Mouse (Mus musculus): Measurements from ENCODE around the gene Tshz2.

Tshz2 gene

DNA sequence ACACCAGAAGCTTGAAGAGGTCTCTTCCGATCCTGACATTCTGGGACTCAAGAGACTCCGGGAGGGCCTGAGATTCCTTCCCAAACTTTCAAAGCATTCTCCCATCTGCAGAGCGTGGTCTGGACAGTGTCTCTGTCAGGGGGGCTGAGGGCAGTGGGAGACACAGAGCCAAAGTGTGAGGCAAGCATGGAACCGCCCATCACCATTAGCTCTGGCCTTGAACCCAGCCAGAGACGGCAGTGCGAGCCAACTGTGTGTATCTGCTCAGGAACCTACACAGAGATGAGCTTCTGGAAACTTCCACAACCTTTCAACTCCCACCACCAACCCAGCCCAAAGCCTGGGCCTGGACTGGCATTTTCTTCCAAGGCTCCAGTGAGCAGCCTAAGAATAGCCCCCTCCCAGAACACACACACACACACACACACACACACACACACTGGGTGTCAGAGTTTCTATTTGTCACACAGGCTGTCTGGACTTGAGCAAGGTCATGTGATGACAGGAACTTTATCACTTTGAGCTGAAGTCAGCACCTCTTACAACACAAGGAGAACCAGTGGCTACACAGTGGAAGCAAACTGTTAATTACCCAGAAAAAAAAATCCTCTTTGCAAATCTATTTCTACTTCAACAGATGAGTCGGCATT, 67.2 kb downstream of the Tshz2 start:
- DNase-seq (ENCODE audit: low read depth, low spot score): no peak

DNA sequence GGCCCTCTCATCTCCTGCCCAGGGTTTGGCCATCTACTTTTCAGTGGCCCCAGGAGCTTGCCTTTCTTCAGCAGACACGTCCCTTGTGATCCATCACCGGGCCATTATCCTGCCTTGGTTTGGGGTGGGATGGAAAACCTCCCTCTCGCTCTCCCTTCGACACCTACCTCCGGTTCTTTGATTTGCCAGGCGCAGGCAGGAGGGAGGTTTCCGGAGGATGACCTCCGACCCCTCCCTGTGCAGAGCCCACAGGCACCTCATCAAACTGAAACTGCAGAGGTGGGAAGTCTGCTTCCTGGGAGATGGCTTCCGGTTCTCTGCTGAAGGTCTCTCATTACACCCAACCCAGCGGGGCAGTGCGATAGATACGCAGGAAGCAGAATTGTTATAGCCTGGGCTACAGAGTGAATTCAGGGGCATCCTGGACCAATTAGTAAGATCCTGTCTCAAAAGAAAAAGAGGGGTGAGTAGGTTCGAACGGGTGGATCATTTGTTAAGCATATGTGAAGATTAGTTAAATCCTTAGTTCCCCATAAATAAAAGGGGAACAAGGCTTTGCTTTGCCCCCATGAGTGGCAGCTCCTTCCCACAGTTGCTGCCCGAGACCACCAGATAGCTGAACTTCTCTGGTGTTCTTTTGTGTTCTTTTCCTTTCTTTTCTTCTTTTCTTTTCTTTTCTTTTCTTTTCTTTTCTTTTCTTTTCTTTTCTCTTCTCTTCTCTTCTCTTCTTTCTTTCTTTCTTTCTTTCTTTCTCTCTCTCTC, 70.1 kb downstream of the Tshz2 start:
- no peak for DNase-seq (ENCODE audit: low read depth, low spot score)

DNA sequence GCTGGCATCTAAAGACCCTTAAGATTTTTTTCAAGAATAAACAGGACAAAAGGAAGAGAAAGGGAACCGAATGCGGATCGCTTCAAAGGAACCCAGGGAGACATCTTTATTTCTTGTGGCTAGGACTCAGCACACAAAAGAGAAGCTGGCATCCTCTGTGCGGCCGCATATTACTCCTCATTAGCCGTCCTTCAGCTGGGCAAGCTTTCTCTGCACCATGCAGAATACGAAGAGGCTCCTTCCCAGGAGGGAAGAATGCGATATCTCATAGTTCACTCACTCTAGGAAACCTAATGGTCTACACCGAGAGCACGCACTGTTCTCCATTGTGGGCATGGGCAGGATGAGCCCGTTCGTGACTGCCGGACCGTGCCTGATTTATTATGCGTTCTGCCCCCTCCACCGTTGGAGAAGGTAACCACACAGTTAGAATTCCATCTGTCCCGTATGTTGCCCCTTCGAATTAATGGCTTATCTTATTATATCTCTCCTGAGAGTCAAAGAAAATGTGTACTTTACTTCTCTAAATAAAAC, 89.0 kb downstream of the Tshz2 start:
- DNase-seq (ENCODE audit: low read depth, low spot score): no peak

DNA sequence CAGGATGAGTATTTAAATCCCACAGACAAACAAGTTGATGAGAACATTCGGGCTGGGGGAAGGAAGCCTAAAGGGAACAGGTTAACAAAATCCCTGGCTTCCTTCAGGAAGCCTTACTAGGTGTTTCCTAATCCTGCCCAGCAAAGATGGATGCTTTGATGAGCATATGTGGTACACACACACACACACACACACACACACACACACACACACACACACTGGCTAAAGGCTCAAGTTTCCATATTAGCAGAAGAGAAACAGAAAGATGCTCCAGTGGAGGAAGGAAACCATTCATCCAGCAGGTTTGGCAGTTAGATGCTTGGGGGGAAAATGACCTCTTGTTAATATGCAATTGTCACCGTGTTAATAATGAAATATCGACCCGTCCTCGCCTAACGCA, 89.5 kb downstream of the Tshz2 start:
- no peak for DNase-seq (ENCODE audit: low read depth, low spot score)

DNA sequence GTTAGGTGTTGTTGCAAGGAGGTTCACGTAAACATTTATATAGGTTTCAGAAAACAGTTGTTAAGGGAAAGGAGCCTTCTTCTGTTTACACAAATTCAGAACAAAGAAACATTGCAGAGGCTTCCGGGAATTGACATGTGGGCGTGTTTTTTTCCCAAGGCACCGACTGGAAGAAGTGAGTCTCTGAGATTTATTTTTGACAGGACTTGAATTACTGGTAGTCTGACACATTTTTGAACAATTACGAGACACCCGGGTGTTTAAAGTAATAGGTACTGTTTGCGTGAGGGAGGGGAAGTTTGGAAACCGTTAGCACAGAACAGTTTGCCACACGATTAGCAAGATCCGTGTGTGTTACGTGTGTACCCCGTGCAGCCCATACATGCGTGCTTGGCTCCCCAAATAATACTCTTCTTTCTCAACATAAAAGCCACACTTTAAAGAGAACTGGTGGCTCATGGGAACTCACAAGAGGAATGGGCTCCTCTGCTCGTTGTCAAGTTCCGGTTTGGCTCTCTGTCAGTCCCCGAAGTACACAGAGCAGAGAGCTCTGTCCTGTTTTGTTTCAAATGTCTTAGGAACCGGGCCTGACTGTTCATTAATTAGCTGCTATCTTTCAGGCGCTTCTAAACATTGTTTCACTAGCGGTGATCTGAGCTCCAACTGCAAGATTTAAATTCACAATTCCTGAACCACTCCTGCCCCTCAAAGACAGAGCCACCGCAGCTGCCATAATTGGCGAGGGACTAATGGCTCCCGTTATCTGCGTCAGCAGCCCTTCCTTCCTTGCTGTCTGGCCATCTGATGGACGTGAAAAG, 91.0 kb downstream of the Tshz2 start:
- peak; percentile 10 for DNase-seq (ENCODE audit: low read depth, low spot score)

DNA sequence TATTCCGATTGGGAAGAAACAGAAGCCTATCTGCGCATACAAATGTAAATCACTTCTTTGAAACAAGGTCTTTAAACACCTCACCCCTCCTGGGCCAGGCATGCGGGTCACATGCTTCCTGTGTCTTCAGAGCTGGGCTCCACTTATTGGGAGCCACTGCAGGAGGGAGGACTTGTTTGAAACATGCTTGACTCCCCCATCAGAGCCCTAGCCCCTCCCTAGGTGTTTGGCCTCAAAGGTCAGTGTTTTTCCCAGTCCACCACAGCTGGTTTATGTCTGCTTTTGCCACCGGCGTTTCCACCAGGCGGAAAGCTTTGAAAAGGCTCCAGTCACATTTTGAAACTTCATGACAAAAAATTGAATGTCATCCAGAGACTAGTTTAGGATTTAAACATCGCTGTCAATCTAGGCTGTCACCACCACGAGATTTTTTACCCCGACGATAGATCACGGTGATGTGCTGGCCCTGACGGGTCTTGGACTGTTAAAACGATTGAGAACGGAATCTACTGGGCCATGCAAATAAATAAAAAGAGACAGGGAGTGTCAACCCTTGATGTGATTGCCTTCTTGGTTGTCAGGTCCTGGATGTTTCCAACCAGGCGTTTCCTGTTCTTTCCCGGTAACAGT, 96.0 kb downstream of the Tshz2 start:
- DNase-seq (ENCODE audit: low read depth, low spot score): no peak

DNA sequence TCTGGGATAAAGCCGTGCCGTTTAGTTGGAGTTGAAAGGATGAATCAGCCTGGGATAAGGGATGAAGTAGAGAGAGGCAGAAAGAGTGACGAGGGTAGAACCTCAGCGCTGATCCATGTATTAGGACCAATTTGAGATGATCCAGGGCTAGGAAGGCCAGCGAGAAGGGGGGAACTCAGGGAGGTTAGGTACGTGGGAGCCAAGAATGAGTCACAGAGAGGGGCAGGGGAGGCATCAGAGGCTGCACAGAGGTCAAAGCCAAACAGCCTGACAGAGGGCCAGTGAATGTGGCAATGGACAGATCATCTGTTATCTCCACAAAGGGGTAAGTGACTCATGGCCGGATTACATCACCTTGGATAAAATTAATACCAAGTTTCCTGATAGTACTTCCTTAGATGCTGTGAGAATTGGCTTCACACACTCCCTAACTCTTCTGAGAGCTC, 97.8 kb downstream of the Tshz2 start:
- DNase-seq (ENCODE audit: low read depth, low spot score): no peak

DNA sequence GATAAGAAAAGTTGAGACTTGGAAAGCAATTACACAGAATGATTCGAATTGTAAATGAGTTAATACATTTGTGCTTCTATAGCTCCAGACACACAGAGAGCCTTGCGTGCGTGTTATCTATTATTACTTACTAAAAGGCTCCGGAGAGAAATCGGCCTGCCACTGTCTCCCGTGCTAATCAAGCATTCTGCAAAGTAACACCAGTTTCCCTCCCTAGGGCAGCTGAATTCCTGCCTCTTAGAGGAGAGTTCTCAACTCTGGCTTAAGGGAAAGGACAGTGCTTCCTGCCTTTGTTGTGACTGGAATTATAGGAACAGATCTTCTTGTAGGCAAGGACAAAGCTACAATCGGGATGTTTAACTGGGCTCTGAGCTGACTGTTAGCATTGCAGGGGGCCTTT, 101.2 kb downstream of the Tshz2 start:
- DNase-seq (ENCODE audit: low read depth, low spot score): no peak

DNA sequence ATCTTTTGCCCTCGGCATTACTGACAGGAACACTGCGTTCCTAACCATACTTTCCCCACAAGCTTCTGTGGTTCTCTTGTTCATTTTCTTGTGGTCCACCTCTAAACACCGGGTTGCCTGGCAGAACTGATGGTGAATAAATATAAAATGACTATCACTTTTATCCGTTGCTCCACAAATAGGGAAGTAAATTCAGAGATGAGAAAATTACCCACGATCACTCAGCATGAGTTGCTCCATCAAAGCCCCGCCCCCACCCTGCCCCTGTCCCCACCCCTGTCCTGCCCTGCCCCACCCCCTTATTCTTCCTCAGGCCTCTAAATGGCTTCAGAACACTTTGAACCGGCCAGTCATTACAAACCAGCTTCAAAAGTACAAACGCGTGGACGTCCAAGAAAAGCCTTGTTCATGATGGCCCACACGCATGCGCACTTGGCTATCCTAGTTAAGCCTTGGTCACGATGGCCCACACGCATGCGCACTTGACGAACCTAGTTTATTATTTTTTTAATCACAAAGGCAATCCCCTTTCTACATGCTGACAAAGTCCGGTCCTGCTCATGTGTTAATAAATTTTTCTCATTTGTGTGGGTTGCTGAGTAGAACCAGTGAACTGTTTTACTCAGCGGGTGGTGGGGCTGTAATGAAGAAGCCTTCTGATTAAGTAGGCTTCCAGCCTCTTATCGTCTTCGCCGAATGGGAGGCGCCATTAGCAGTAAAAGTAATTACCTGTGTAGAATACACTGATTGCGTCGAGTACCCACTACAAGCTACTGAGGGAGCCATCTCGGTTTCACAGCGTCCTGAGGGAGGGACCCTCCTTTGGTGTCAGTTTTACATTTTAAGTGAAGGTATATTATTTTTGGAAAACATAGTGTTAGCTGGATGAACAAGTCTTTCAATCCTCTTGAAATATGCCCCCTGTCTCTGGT, 102.9 kb downstream of the Tshz2 start:
- DNase-seq (ENCODE audit: low read depth, low spot score): no peak

DNA sequence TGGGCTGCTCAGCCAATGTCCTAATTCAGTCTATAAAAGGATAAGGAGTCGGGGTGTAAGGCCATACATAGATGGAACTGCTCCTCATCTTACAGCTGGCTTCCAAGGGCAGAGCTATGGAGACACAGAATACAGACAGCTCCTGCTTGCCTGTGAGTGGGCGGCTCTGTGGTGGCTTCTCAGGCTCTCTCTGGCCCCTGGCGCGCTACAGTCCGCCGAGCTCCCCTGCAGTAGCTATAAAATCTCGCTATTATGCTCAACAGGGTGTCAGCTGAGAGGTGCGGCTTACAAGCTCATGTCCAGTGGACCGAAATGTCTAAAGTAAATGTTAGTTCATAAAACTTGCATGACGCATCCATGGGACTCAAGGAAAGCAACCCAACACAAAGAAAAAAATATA, 108.2 kb downstream of the Tshz2 start:
- DNase-seq (ENCODE audit: low read depth, low spot score): no peak

DNA sequence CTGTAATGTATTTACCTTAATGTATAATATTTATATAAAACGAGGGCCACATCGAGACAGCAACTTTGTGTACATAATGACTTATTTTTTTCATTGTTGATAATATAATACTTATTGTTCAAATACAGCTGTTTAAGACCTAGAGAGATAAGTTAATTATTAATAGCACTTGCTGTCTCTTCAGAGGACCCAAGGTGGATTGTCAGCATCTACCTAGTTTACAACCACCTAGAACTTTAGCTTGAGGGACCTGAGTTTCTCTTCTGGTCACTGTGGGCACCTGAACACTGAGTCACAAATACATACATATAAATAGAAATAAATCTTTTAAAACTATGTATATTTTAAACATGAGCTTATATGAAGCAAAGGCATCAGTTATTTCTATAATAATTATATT, 110.0 kb downstream of the Tshz2 start:
- no peak for DNase-seq (ENCODE audit: low read depth, low spot score)

DNA sequence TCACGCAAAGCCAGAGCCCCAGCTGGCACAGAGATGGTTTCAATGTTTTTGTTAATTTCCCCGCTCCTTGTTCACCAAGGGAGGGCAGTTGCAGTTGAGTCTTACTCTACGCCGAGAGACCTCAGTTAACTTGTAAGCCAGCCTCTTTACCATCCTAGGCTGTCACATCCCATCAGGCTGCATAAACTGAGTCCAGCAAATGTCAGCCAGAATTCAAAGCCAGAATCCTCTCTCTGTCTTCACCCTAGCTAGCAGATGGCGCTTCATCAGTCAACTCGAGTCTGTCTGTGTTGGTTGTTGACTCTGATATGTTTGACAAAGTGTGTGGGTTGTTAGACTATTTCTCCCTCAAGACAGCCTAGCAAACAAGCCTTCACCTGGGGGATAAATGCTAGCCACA, 110.5 kb downstream of the Tshz2 start:
- peak; percentile 49 for DNase-seq (ENCODE audit: low read depth, low spot score)

DNA sequence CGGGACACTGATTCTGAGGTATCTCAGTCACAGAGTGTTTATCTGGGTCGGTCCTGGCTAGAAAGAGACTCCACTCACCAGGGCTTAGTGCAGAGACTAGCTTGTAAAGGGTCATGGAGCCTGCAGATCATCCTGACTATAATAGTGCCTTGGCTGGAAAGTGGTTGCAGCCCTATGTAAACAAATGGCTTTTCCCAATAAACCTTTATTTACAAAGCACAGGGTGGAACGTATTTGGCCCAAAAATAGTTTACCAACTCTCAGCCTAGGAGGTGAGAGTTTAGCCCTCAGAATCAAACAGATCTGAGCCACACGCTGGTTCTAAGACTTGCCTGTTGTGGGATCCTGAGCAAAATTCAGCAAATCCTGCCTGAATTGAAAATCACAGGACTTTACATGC, 111.1 kb downstream of the Tshz2 start:
- no peak for DNase-seq (ENCODE audit: low read depth, low spot score)

DNA sequence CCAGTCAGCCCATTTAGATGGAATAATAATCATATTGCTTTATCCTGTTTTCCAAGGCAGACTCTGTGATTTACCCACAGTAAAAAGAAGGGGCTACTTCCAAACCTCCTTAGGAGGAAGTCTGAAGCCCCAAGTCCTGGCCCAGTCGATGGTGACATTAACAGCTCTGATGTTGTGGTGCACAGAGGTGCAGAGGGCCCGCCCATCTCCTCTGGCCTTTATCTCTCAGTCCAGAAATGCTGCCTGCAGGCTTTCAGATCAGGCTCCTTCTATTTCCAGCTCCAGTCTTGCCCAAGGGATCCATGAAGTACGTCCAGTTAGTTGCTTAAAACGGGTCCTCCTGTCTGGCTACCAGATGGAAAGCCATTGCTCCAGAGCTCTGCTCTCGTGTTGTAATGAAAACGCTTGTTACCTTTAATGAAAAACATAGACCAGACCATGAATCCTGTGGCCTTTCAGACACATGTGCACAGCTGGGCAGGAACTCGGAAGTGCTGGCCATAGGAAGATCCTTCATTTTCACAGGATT, 114.4 kb downstream of the Tshz2 start:
- no peak for DNase-seq (ENCODE audit: low read depth, low spot score)

DNA sequence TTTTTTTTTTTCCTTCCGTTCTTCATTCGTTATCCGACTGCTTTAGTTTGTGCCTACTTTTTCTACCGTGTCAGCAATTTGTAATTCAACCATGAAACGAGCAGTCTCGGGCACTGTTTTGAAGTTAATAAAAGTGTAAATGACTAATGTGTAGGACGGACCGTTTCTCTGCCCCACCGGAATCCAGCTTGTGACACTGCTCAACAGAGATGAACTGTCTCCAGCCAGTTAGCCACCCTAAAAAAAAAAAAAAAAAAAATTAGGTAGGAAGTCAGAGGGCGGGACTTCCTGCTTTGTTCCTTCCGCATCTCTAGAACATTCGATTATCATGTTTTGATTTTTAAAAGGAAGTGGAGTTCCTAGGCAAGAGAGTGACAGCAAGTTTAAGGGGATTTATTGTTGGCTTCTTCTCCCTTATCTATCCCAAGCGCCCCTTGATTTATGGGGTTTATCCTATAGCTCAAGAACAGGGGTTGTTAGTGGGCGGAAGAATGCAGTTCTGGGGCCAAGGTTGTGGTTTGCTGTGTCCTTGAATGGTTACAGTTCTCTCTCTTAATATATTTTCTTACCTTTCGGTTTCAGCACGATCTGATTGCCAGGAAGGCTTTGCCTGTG, 116.6 kb downstream of the Tshz2 start:
- no peak for DNase-seq (ENCODE audit: low read depth, low spot score)

DNA sequence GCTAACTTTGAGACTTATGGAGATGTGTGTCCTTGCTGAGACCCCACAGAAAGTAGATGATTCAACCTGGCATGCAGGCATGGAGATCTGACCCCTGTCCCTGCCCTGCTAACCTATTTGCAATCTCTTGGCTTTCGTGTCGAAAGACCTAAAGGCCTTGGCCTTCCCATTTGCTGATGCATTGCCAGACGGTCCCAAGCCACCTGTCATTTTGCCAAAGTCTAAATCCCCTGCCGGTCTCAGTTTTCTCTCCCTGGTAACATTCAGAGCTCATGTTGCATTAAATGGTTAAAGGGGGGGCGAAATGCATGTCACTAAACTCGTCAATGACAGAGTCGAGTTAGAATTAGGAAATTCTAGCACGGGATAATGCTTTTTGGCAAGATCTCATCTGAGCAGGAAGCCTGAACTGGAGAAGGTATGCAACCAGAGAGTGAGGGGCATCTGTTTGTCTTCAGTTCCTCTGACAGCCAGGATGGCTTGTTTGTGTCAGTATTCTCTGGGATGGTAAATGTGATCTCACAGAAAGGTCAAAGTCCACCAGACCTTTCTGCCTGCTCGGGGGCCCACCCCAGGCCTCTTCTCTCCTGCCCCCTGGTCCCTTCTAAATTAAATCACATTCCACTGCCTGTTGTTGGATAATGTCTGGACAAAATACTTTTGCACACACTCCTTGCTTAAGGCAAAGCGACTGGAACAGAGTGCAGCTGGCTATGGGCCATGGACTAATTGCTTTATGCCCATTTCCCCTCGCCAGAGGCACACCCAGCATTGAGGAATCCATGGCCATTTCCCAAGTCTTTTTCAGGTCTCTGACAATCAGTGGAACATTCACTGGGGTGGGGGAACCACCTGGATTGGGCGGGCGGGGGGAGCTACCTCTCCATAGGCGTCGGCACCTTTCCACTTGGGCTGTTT, 118.0 kb downstream of the Tshz2 start:
- no peak for DNase-seq (ENCODE audit: low read depth, low spot score)

DNA sequence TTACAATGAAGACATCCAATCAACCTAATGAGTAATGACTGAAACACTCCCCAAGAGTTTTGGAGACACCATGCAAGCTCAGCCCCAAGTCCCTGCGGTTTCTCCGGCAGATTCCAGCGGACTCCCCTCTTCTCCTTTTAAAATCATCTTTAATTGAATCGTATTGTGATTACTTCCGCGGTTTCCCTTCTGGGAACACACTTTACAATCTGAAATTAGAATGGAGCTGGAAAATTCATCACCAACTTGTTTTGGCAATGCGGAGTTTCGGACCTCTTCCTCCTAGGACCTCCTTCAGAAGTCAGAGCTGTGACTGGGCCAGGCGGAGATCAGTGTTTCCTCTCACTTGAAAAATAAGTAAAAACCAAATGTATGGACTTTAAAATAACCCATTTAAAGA, 119.3 kb downstream of the Tshz2 start:
- no peak for DNase-seq (ENCODE audit: low read depth, low spot score)

DNA sequence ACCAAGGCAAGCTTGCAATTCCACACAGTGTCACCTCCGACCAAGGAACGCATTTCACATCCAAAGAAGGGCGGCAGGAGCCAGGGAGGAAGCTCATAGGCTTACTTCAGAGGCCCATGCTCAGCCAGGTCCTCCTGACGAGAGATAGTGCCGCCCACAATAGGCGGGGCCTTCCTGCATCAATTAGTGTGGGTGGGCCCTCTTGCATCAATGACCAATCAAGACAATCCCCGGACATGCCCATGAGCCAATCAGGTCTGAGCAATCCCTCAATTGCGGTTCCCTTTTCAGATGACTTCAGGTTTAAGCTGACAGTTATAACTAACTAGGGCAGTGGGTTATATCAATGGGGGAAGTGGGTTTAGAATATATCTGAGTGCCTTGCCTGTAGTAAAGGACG, 120.6 kb downstream of the Tshz2 start:
- no peak for DNase-seq (ENCODE audit: low read depth, low spot score)

DNA sequence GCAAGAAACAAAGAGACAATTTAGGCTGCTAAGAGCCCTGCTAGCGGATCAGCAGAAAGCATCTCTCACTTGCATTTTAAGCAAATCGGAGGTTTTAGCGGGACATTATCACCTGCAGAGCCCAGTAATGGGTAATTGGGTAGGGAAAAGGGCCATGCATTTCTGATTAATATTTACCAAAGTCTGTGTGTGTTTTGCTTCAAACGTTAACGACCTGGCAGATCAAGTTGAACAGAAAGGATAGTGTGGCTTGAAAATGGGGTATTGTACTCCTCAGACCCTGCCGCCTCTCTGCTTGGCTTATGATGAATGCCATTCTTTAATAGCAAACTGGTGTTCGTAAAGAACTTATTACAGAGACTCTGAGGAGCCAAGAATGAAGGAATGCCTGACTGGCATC, 122.3 kb downstream of the Tshz2 start:
- DNase-seq (ENCODE audit: low read depth, low spot score): no peak

All from brain, embryonic 18.5 days (tissue).